Mouse (Mus musculus) stomach, embryonic 15.5 days (tissue): ENCODE measurements around the gene Gadd45gip1. TPM values are rescaled to one million over a fixed set of nuclear protein-coding genes. Genes with fewer than 3 reads are reported as not detected.

Experiments
- ATAC-seq: fragments of 200-750 bp; cut with Nextera tagmentation; 2 replicates; pipeline ENCODE4 v1.8.0; 2017; ENCODE audit warnings: low read depth, moderate number of reproducible peaks, moderate TSS enrichment; ENCODE audit not compliant: insufficient read depth, low FRiP score
- H3K27ac ChIP-seq: fragments of 300-500 bp; sonication (generic); 2 replicates; pipeline ENCODE4 v1.5.1; 2015; ENCODE audit warnings: mild to moderate bottlenecking, inconsistent platforms
- H3K27me3 ChIP-seq: fragments of 300-500 bp; sonication (generic); replicated peaks from 2 replicates; pipeline ENCODE4 v1.6.1; 2015; ENCODE audit warnings: inconsistent platforms
- H3K36me3 ChIP-seq: fragments of 300-500 bp; sonication (generic); 2 replicates; pipeline ENCODE4 v1.6.1; 2015; ENCODE audit warnings: inconsistent platforms
- H3K4me1 ChIP-seq: fragments of 300-500 bp; sonication (generic); 2 replicates; pipeline ENCODE4 v1.6.1; 2015; ENCODE audit warnings: inconsistent platforms
- H3K4me2 ChIP-seq: fragments of 300-500 bp; sonication (generic); 2 replicates; pipeline ENCODE4 v1.6.1; 2015; ENCODE audit warnings: mild to moderate bottlenecking, inconsistent platforms
- H3K4me3 ChIP-seq: fragments of 300-500 bp; sonication (generic); replicated peaks from 2 replicates; pipeline ENCODE4 v1.5.1; 2015; ENCODE audit warnings: inconsistent platforms
- H3K9ac ChIP-seq: fragments of 300-500 bp; sonication (generic); 2 replicates; pipeline ENCODE4 v1.6.1; 2015; ENCODE audit warnings: inconsistent platforms
- H3K9me3 ChIP-seq: fragments of 300-500 bp; sonication (generic); 2 replicates; pipeline ENCODE4 v1.6.1; 2016; ENCODE audit warnings: inconsistent platforms
- WGBS: fragments of 180-500 bp; shearing (Covaris S2); methylation state at CpG from one replicate; pipeline ENCODE4 v1.1.7; 2015; 5-methylcytosine and 5-hydroxymethylcytosine counted together
- polyA plus RNA-seq: library from polyadenylated mRNA; unstranded; fragments of >200 nt; fragmentation: Nextera tagmentation; extraction: Ambion mirVana; gene quantifications from 2 replicates; pipeline ENCODE4 v1.2.1, GENCODE M21; 2015

The Gadd45gip1 gene
- polyA plus RNA-seq, 1 experiment from 2014 or later, result 54.5 TPM

DNA sequence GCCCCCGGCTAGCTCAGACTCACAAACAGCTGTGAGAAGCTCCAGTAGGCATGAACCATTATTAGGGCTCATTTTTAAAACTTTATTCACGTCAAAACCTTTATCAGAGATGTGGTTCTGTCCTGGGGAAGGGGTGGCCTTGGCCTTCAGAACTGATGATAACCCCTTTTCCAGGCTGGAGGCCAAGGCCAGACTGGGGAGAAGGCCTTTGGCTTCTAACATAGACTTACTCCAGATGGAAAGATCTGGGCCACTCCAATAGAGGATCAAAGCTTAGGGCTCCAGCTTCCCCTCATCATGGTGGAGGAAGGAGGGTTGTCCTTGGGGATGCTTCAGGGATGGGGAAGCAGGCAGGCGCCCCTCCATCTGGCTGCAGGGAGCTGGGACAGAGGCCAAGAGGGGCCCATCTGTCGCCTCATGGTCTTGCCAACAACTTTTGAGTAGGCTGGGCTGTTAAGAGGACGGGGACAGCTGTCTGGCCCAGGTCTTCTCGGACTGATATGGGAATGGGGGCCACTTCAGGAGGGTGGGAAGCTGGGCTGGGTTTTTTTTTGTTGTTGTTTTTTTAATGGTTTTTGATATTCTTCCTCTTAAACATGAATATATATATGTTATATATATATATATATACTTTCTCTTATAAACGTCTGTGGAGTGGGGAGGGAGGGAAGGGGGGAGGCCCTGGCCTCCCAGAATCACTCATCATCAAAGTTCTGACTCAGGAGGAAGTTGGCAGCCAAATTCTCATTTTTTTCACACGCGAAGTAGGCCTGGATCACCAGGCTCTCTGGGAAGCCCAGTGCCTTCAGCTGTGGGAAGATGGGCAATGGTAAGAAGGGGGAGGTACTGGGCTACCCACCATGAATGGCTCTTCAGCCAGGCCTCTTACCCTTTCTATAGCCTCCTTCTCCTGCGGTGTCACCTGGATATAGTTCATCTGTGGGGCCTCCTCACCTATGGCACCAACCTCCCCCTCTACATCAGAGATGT, 3.8 kb downstream of the Gadd45gip1 start:
- H3K36me3 ChIP-seq, result peaks cover 44% of the 10 kb centered on the region
- no peak overlapping the region for H3K4me2 ChIP-seq
- no peaks in the 10 kb centered on the region for H3K9me3 ChIP-seq
- peaks cover 24% of the 10 kb centered on the region for H3K4me1 ChIP-seq
- H3K4me3 ChIP-seq, result no peak overlapping the region
- no peak for ATAC-seq
- H3K27ac ChIP-seq, result 0 out of 2 replicates have a peak overlapping the region, but pooled peaks have one; percentile 12
- no peaks in the 10 kb centered on the region for H3K27me3 ChIP-seq
- 53% methylated on average over 10 of the region's 10 CpGs for WGBS
- no peak overlapping the region for H3K9ac ChIP-seq

DNA sequence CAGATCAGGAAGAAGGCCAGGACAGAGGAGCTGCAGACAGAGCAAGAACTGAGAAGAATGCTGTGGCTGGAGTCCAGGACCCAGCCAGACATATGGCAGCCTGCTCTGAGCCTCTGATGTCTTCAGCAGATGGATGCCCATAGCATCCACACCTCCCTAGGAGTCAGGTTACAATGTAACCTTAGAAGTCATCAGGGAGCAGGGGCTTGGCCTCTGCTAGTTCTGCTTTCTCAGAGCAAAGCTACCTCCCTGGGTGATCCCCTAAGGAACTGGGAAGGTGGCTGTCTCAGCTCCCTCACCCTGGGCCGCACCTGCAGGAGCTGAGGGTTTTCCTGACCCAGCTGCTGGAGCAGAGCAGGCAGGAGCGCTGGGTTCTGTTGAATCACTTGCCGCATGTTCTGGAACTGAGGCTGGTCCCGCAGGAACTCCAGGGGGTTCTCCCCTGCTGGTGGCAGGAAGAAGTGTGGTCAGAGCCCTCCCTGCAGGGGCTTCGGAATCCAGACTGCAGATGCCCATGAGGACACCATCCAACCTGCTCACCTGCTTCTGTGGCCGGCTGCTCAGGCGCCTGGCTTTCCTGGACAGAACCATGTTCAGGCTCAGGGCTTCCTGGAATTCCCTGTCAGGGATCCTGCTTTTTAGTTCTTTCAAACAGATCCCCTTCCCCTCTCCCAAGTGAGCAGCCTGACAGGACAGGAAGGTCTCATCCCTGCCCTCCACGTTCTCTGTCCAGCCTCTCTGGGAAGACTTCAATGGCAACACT, 6.0 kb downstream of the Gadd45gip1 start:
- ATAC-seq, result no peak
- Histone ChIP-seq H3K9me3 (no peaks in the 10 kb centered on the region), H3K4me3 (0 out of 2 replicates have a peak overlapping the region, but pooled peaks have one; percentile 2), H3K36me3 (peaks cover 56% of the 10 kb centered on the region), H3K9ac (no peak overlapping the region), H3K4me2 (no peak overlapping the region), H3K27ac (no peak overlapping the region), H3K4me1 (peaks cover 24% of the 10 kb centered on the region), H3K27me3 (no peaks in the 10 kb centered on the region)
- 52% methylated on average over 8 of the region's 8 CpGs for WGBS

DNA sequence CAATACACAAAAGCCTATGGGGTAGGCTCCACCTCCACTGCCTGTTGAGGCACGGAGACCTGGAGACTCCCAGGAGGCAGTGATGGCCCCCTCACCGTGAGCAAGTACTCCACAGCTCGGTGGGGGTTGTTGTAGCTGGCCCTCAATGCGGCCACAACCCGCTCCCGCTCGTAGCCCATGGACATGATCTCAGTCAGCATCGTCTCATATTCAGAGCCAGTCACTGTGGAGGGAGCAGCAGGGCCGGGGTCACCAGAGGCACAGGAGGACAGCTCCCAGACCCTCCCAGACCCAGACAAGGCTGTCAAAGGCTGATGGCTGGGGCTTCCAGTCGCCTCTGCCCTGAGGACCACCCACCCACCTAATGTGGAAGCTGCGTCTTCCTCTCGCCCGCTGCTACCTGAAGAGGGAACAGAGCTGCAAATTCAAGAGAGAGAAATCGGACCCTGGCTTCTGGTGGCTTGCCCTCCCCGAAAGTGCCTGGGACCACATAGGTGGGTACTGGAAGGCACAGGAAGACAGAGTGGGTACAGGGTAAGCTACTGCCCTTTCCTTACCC, 6.7 kb downstream of the Gadd45gip1 start:
- ATAC-seq, result no peak

DNA sequence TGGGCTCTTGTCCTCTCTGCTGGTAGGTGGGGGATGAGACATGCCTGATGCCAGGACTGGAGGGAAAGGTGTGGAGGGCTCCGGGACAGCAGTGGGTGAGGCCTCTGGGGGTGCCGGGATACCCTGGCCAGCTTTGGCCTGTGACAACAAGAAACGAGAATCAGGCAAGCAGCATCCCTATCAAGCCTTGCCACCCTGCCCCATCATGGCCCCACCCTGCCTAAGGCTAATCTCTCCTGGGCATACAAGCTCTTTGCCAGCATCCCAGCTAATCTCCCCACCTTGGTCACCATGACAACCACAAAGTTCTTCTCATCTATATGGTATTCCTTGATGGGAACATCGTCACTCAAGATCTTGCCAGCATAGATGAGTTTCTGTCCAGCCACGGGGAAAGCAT, 7.2 kb downstream of the Gadd45gip1 start:
- Histone ChIP-seq H3K9me3 (no peaks in the 10 kb centered on the region), H3K4me1 (peaks cover 16% of the 10 kb centered on the region), H3K9ac (no peak overlapping the region), H3K4me3 (no peak overlapping the region), H3K4me2 (no peak overlapping the region), H3K27ac (no peak overlapping the region), H3K27me3 (no peaks in the 10 kb centered on the region), H3K36me3 (peaks cover 68% of the 10 kb centered on the region)
- WGBS, result 79% methylated on average over 5 of the region's 5 CpGs
- peak; percentile 70; the same call in 1 of the 2 replicates for ATAC-seq

More for the DNA sequence above, 6.7 kb downstream of the Gadd45gip1 start:
- no peaks in the 10 kb centered on the region for H3K27me3 ChIP-seq
- 0 out of 2 replicates have a peak overlapping the region, but pooled peaks have one; percentile 2 for H3K4me3 ChIP-seq
- no peak overlapping the region for H3K27ac ChIP-seq
- no peak overlapping the region for H3K4me2 ChIP-seq
- WGBS, result 78% methylated on average over 15 of the region's 15 CpGs
- H3K9ac ChIP-seq, result no peak overlapping the region
- H3K9me3 ChIP-seq, result no peaks in the 10 kb centered on the region
- H3K4me1 ChIP-seq, result peaks cover 21% of the 10 kb centered on the region
- peaks cover 63% of the 10 kb centered on the region for H3K36me3 ChIP-seq

DNA sequence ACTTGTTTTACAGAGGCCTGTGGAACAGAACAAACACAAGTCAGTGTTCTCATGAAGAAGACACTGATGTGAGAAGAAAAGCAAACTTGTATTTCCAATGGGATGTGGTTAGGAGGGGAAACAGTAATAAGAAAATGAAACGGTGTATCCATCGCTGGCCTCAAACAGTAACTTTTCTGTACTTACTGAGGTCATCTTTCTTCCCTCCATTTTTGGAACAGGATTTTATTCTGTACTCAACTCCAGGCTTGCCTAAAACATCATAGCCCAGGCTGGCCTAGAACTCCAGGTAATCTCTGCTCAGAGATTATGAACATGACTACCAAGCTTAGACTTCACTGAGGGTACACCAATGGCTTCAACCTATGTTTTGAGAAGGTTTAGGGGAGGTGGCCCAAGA, 8.1 kb downstream of the Gadd45gip1 start:
- ATAC-seq, result no peak

GRCm38 (mm10) chr8:84839875-84840247, 8.5 kb downstream of the Gadd45gip1 start:
- peak overlapping the region; percentile 62 for H3K4me2 ChIP-seq
- peak overlapping the region; percentile 86 for H3K4me3 ChIP-seq
- H3K27me3 ChIP-seq, result no peaks in the 10 kb centered on the region
- peak overlapping the region; percentile 95 for H3K9ac ChIP-seq
- no peak for ATAC-seq
- peaks cover 19% of the 10 kb centered on the region for H3K4me1 ChIP-seq
- peak overlapping the region; percentile 90 for H3K27ac ChIP-seq
- H3K36me3 ChIP-seq, result peaks cover 70% of the 10 kb centered on the region
- 1% methylated on average over 7 of the region's 7 CpGs for WGBS
- no peaks in the 10 kb centered on the region for H3K9me3 ChIP-seq

More for the DNA sequence above, 8.1 kb downstream of the Gadd45gip1 start:
- Histone ChIP-seq H3K9ac (peak overlapping the region; percentile 95; the same call in 1 of the 2 replicates), H3K4me1 (peaks cover 17% of the 10 kb centered on the region), H3K27me3 (no peaks in the 10 kb centered on the region), H3K9me3 (no peaks in the 10 kb centered on the region), H3K4me2 (peak overlapping the region; percentile 62), H3K27ac (peak overlapping the region; percentile 90; the same call in 1 of the 2 replicates), H3K4me3 (peak overlapping the region; percentile 86), H3K36me3 (peaks cover 68% of the 10 kb centered on the region)
- WGBS, result 86% methylated on average over 2 of the region's 2 CpGs

DNA sequence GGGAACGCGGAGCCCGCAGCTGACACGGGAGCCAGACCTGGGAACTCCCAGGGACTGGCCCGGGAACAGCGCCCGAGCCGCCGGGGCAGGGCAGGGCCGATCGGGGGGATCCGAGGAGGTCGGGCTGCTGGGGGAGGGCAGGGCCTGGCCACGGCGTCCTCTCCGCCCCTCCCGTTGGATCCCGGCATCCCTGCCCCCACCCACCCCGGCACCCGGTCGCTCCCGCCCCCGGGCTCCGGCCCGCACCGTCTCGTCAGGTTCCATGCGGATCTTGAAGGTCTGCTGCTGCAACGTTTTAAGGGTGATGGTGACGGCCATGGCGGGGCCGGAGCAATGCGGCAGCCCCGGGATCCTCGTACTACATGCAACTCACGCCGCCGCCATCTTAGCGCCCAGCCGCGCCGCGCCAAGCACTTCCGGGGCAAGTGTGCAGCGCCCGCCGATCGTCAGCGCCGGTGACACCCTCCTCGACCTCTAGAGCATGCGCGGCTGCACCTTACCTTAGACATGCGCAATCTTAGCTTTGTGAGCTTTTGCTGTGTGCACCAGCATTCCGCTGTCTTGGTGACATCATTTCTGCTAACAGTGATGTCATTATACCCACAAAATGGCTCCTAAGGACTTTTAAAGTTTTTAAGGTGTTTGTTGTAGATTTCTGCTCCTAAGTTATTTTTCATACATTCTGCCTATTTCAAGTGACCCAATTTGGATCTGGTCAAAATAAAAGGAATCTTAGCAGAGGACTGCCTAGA, 9.1 kb downstream of the Gadd45gip1 start, which contains the start of gene Rad23a:
TSS of gene Rad23a (minus strand) at position 418 of the 752 bp plus-strand sequence.
- H3K9me3 ChIP-seq, result no peaks in the 10 kb centered on the region
- H3K27ac ChIP-seq, result peak within 1 kb of the TSS; percentile 90
- peak within 1 kb of the TSS; percentile 62 for H3K4me2 ChIP-seq
- peaks cover 69% of the 10 kb centered on the region for H3K36me3 ChIP-seq
- peak within 1 kb of the TSS; percentile 86 for H3K4me3 ChIP-seq
- under 1% methylated on average over 55 of the region's 55 CpGs for WGBS
- H3K4me1 ChIP-seq, result peaks cover 17% of the 10 kb centered on the region
- ATAC-seq, result peak; percentile 94
- H3K27me3 ChIP-seq, result no peaks in the 10 kb centered on the region
- peak within 1 kb of the TSS; percentile 95 for H3K9ac ChIP-seq

DNA sequence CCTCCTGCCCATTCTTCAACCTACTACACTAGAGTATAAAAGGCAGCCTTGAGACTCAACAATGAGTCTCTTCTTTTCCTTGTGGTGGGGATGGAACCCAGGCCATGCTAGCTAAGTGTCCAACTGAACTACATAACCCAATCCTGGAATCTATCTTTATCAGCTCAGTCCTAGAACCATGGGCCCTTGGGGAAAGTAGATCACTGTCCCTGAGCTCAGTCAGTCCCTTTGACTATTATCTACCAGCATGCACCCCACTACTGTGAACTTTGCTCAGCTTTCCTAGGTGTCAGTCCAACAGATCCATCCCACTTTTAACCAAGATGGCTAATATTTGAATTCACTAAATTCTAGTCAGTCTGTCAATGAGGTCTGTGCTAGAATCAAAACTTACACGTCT, 10.2 kb downstream of the Gadd45gip1 start:
- Histone ChIP-seq H3K4me2 (no peak overlapping the region), H3K27me3 (no peaks in the 10 kb centered on the region), H3K27ac (peak overlapping the region; percentile 22; the same call in 1 of the 2 replicates), H3K9ac (no peak overlapping the region), H3K36me3 (peaks cover 59% of the 10 kb centered on the region), H3K4me3 (no peak overlapping the region), H3K4me1 (peaks cover 17% of the 10 kb centered on the region), H3K9me3 (no peaks in the 10 kb centered on the region)
- ATAC-seq, result no peak
- 70% methylated on average over 1 of the region's 1 CpGs for WGBS

GRCm38 (mm10) chr8:84844397-84845070, 13.2 kb downstream of the Gadd45gip1 start:
- 76% methylated on average over 9 of the region's 9 CpGs for WGBS
- H3K9me3 ChIP-seq, result no peaks in the 10 kb centered on the region

DNA sequence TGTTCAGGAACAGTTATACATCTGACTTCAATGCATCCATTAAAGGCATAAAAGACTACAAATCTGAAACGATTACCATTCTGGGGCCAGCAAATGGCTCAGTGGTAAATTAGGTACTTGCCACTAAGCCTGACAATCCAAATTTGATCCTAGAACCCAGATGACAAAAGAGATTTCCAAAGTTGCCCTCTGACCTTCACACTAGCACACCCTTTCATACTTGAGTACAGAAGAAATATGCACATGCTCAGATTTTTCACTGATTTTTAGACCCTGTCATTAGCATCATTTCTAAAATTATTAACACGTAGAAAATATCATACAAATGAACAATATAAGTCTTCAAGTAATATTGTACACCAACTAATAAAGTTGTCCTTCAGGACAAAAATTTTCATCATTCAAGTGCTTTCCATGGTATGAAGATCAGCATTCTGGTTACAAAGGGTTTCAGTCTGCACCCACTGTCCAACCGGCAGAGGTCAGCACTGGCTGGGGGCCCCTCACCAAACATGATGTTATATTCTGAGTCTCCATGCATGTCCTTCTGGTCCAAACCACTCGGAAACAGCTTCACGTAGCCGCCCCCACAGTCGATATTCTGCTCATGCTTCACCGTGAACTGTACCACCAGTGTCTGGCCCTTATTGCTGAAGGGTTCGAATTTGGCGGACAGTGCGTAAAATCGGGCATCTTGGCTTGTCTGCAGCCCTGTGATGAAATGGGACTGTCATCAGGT, 14.2 kb downstream of the Gadd45gip1 start:
- Histone ChIP-seq H3K4me2 (peak overlapping the region; percentile 68), H3K36me3 (peaks cover 38% of the 10 kb centered on the region), H3K27me3 (no peaks in the 10 kb centered on the region), H3K9ac (peak overlapping the region; percentile 97), H3K9me3 (no peaks in the 10 kb centered on the region), H3K4me3 (peak overlapping the region; percentile 97), H3K4me1 (peaks cover 14% of the 10 kb centered on the region), H3K27ac (peak overlapping the region; percentile 87; the same call in 1 of the 2 replicates)
- no peak for ATAC-seq
- 10% methylated on average over 12 of the region's 12 CpGs for whole genome bisulfite sequencing

More at GRCm38 (mm10) chr8:84844397-84845070, 13.2 kb downstream of the Gadd45gip1 start:
- H3K4me1 ChIP-seq, result peaks cover 17% of the 10 kb centered on the region
- no peak overlapping the region for H3K9ac ChIP-seq
- no peaks in the 10 kb centered on the region for H3K27me3 ChIP-seq
- peaks cover 38% of the 10 kb centered on the region for H3K36me3 ChIP-seq
- ATAC-seq, result no peak
- peak overlapping the region; percentile 68 for H3K4me2 ChIP-seq
- no peak overlapping the region for H3K27ac ChIP-seq
- peak overlapping the region; percentile 97 for H3K4me3 ChIP-seq
